Mouse (Mus musculus) heart, adult 2 months (tissue): ENCODE measurements at regions not wholly inside any gene's neighbourhood (a gene's known extent, or its start where the extent isn't known, plus 50 kb on each side); places are given as distances from the start of the nearest gene placed in this dataset.

Experiments
- DNase-seq, 2 experiments: peaks; one replicate each; pipeline ENCODE4 v3.0.0; 2021
- H3K27ac ChIP-seq: fragments of 200-600 bp; 2 replicates; pipeline ENCODE4 v1.8.1; 2022
- H3K27me3 ChIP-seq: fragments of 200-500 bp; 2 replicates; pipeline ENCODE4 v1.6.1; 2012; ENCODE audit warnings: mild to moderate bottlenecking, low read length, inconsistent platforms, mixed read lengths; ENCODE audit not compliant: control insufficient read depth, insufficient read depth
- H3K36me3 ChIP-seq: fragments of 200-500 bp; 2 replicates; pipeline ENCODE4 v1.6.1; 2012; ENCODE audit warnings: low read length, inconsistent platforms; ENCODE audit not compliant: control insufficient read depth, insufficient read depth
- H3K4me1 ChIP-seq: fragments of 200-500 bp; 2 replicates; pipeline ENCODE4 v1.6.1; 2011; ENCODE audit warnings: low read length; ENCODE audit not compliant: control insufficient read depth, insufficient read depth
- H3K4me3 ChIP-seq: fragments of 200-600 bp; 2 replicates; pipeline ENCODE4 v1.8.1; 2022
- H3K79me2 ChIP-seq: fragments of 200-500 bp; replicated peaks from 2 replicates; pipeline ENCODE4 v1.6.1; 2012; ENCODE audit warnings: mild to moderate bottlenecking, inconsistent platforms, low read length, moderate library complexity, mixed read lengths; ENCODE audit not compliant: control insufficient read depth, insufficient read depth
- H3K9ac ChIP-seq: fragments of 200-500 bp; 2 replicates; pipeline ENCODE4 v1.6.1; 2012; ENCODE audit warnings: low read depth, mild to moderate bottlenecking, control low read depth, inconsistent platforms, low read length, mixed read lengths
- CTCF ChIP-seq: fragments of 200-600 bp; IDR thresholded peaks from 2 replicates; pipeline ENCODE4 v1.8.1; 2022; ENCODE audit warnings: antibody characterized with exemption, mild to moderate bottlenecking, moderate library complexity
- EP300 ChIP-seq: fragments of 200-500 bp; IDR thresholded peaks from 2 replicates; pipeline ENCODE4 v1.6.1; 2011; ENCODE audit warnings: low read depth, low read length, control low read depth; ENCODE audit not compliant: insufficient read depth
- POLR2A ChIP-seq: fragments of 200-500 bp; IDR thresholded peaks from 2 replicates; pipeline ENCODE4 v1.6.1; 2011; ENCODE audit warnings: mild to moderate bottlenecking, low read depth, low read length, control low read depth; ENCODE audit not compliant: insufficient read depth
- WGBS: fragments of 180-500 bp; shearing (Covaris S2); methylation state at CpG from one replicate; pipeline ENCODE4 v1.1.7; 2018; 5-methylcytosine and 5-hydroxymethylcytosine counted together
- intact Hi-C: fragments of 180-260 bp; cut with DNase I; formaldehyde crosslinking; loops from one replicate; pipeline ENCODE4 v1.15.1; 2025

- Histone ChIP-seq H3K27me3 (no peaks in the 10 kb centered on the region), H3K36me3 (no peaks in the 10 kb centered on the region), H3K4me3 (no peak overlapping the region), H3K27ac (no peak overlapping the region), H3K9ac (no peak overlapping the region), H3K4me1 (no peaks in the 10 kb centered on the region), H3K79me2 (no peaks in the 10 kb centered on the region)
- no peak for TF ChIP-seq EP300
- no peak for TF ChIP-seq CTCF
- no peak for TF ChIP-seq POLR2A
- intact Hi-C loops, result no loop called here
- DNase-seq, result no peak
- 77% methylated on average over 7 of the region's 7 CpGs for WGBS
Observed at GRCm38 (mm10) chr13:47953776-47954175, 307.3 kb upstream of the Id4 start.

DNA sequence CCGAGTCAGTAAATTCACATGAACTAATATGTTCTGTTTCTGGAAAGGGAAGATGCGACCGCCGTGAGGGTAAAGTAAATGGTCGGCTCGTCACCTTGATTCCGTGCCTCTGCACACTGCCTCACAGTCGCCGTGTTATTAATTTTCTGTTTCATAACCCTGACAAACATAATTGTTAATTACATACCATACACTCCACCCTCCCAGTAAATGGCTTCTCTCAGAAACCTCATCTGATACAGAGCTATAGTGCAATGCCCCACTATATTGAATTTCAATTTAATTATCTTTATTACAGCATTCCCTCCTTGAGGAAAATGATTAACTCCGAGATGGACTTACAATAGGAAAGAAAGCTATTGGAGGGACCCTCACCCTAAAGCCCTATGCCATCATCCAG is 305.5 kb upstream of the Id4 start:
- Histone ChIP-seq H3K4me1 (no peaks in the 10 kb centered on the region), H3K27ac (no peak overlapping the region), H3K36me3 (no peaks in the 10 kb centered on the region), H3K9ac (no peak overlapping the region), H3K27me3 (no peaks in the 10 kb centered on the region), H3K79me2 (no peaks in the 10 kb centered on the region), H3K4me3 (no peak overlapping the region)
- intact Hi-C loops, result no loop called here
- DNase-seq, result no peak
- WGBS, result 89% methylated on average over 10 of the region's 10 CpGs
- TF ChIP-seq POLR2A (no peak), CTCF (no peak), EP300 (no peak)

DNA sequence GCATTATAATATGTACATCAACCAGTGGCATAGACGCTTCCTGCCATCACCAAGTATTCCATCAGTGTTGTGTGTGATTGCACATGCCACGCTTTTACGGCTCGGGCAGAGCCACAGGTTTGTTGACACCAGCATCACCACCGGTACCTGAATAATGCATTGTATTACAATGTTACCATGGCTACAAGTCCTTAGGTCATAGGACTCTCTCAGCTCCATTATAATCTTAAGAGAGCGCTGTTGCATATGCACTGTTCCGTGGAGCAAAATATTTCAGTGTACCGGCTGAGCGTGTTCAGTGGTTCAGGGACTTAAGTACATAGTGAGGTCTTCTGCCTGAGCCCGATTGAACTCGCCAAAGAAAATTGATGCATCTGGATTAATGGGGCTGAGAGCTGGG is 303.4 kb upstream of the Id4 start:
- Histone ChIP-seq H3K4me1 (no peaks in the 10 kb centered on the region), H3K4me3 (no peak overlapping the region), H3K27me3 (no peaks in the 10 kb centered on the region), H3K27ac (no peak overlapping the region), H3K9ac (no peak overlapping the region), H3K36me3 (no peaks in the 10 kb centered on the region), H3K79me2 (no peaks in the 10 kb centered on the region)
- intact Hi-C loops, result no loop called here
- WGBS, result 91% methylated on average over 11 of the region's 11 CpGs
- no peak for TF ChIP-seq EP300
- TF ChIP-seq POLR2A, result no peak
- no peak for TF ChIP-seq CTCF
- DNase-seq, result no peak

GRCm38 (mm10) chr13:47974216-47974615 is 286.8 kb upstream of the Id4 start:
- H3K27me3 ChIP-seq, result no peaks in the 10 kb centered on the region
- no peak overlapping the region for H3K27ac ChIP-seq
- no peaks in the 10 kb centered on the region for H3K4me1 ChIP-seq
- no peak overlapping the region for H3K4me3 ChIP-seq
- intact Hi-C loops, result no loop called here
- DNase-seq, result no peak
- no peaks in the 10 kb centered on the region for H3K36me3 ChIP-seq
- no peak overlapping the region for H3K9ac ChIP-seq
- WGBS, result 47% methylated on average over 12 of the region's 12 CpGs
- no peak for TF ChIP-seq POLR2A
- no peak for TF ChIP-seq EP300
- no peak for TF ChIP-seq CTCF
- H3K79me2 ChIP-seq, result no peaks in the 10 kb centered on the region

DNA sequence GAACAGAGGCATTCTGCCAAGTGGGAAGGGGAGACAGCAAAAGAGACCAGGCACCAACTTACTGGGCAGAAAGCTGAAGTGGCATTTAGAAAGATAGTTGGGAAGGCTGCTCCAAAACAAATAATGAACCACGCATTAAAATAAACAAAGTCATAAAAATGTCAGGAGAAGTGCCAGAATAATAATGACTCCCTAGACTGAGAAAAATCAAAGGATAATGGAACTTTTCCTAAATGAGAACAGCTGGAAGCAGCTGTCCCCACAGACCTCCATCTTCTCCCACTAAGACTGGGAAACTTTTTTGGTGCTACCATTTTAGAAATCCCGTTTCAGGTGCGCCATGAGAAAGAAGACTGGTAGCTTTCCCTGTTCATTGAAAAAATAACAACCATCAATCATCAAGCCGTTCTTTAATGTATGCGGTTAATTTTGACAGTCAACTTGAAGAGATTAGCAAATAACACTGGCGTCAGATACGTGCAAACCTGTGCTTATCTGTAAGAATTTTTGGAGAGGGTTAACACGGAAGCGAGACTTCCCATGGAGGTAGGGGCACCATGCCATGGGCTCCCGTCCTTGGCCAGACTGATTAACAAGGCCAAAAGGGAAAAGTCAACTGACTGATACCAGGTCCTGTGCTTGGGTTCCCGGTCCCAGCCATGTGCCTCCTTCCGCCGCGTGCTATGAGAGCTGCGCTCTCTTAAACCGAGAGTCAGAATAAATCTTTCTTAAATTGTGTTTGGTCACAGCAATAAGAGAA is 286.1 kb upstream of the Id4 start:
- intact Hi-C loops, result no loop called here
- Histone ChIP-seq H3K9ac (no peak overlapping the region), H3K4me3 (no peak overlapping the region), H3K4me1 (no peaks in the 10 kb centered on the region), H3K36me3 (no peaks in the 10 kb centered on the region), H3K79me2 (no peaks in the 10 kb centered on the region), H3K27me3 (no peaks in the 10 kb centered on the region), H3K27ac (no peak overlapping the region)
- TF ChIP-seq CTCF (no peak), POLR2A (no peak), EP300 (no peak)
- no peak for DNase-seq
- 76% methylated on average over 16 of the region's 16 CpGs for WGBS

GRCm38 (mm10) chr13:47998495-47998894 is 262.5 kb upstream of the Id4 start:
- H3K27ac ChIP-seq, result no peak overlapping the region
- H3K79me2 ChIP-seq, result no peaks in the 10 kb centered on the region
- H3K36me3 ChIP-seq, result no peaks in the 10 kb centered on the region
- no peak overlapping the region for H3K4me3 ChIP-seq
- no peak for TF ChIP-seq EP300
- no peak for TF ChIP-seq CTCF
- no peak for TF ChIP-seq POLR2A
- intact Hi-C loops, result no loop called here
- WGBS, result 65% methylated on average over 5 of the region's 5 CpGs
- no peak for DNase-seq
- H3K27me3 ChIP-seq, result no peaks in the 10 kb centered on the region
- no peaks in the 10 kb centered on the region for H3K4me1 ChIP-seq
- H3K9ac ChIP-seq, result no peak overlapping the region
